Mouse (Mus musculus) CD4-positive, CD25-positive, alpha-beta regulatory T cell, adult 2 months (primary cell): ENCODE measurements around the gene Pip4k2b.
"Not testable (repeated sequence)": the region's sequence is repeated elsewhere in the genome, so short reads cannot be mapped to it uniquely, and the experiment has no call there.

Source experiments
- DNase-seq: peaks from one replicate; pipeline ENCODE4 v3.0.0-alpha.2; 2012; ENCODE audit warnings: low read depth, low spot score

Gene Pip4k2b

DNA sequence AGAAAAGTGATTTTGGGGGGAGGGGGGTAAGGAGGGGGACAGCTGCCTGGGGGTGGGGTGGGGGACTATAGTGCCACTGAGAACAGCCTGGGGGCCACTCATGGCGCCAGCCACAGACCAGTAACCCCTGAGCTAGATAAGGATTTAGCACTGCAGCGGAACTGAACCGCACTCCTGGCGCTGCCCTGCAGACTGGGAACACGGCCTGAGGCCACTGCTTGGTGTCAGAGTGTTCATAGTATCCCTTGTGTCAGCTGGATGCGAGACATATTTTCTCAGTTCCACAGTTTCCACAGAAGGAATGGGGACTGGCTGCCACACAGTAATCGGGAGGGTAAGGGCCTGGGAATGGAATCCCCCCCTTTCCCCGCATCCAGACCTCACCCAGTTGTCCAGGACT is 28.5 kb downstream of the Pip4k2b start:
- no peak for DNase-seq

DNA sequence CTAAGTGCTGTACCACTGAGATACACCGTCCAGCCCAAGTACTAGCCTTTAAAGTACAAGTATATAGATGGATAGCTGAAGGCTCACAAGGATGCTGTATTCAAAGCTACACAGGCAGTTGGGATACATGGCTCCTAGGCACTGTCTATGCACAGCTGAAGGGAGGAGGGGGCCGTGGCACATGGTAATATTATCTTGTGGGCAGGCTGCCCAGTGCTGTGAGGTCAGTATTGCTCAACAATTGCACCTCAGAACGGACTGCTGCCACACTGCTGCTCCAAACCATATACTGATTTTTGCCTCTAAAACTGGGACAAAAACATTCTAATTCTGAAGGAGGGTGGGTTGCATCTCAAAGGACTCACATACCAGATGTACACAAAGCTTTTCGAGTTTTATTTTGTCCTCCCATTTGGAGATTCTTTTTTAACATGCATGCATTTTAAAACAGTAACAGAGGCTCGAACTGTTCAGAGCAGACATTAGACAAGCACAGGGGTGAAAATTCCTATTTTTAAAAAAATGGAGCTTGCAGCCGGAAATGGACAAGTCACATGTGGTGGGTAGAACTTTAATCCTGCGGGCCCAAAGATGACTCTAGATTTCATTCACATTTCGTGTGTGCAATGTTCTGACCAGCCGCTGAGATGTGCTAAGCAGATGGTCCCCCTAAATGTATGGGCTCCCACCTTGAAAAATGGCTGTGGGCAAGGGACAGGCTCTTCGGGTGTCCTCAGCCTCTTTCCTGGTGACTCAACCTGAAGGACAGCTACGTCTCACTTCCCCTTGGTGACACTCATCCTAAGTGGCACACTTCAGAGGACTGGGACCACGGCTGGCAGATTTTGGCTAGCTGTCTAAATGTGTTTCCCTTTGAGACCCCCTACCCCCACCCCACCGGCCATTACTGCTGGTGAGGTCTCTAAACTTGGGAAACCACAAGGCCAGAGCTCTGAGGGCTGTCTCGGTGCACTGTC is 29.4 kb downstream of the Pip4k2b start:
- DNase-seq = no peak

DNA sequence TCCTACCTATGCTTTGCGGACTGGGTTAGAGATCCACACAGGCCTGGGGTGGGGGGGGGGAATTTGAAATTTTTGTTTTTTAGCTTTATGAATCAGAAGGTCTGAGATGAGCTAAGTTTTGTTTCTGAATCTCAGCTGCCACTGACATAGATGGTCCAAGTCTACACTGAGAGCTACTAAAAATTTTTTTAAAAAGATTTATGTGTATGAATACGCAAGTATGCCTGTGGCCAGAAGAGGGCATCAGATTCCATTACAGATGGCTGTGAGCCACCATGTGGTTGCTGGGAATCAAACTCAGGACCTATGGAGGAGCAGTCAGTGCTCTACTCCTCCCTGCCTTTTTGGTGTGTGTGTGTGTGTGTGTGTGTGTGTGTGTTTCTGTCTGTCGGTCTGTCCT is 30.1 kb downstream of the Pip4k2b start:
- DNase-seq = no peak

DNA sequence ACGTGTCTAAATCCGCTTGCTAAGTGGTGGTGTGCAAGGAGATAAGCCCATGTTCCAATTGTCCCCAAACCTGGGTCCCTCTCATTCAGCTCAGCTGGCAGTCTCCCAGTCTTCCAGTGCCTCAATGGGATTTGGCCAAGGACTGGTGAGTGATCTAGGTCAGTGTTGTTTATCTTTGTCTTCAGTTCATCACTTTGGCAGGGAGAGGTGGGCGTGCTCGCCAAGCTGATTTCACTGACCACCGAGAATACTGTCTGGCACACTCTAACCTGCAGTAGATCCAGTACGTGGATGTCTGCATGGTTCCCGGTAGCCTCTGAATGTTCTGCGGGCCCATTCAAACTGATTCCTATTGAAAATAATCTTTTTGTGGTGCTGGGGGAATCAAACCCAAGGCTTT is 30.6 kb downstream of the Pip4k2b start:
- no peak for DNase-seq

DNA sequence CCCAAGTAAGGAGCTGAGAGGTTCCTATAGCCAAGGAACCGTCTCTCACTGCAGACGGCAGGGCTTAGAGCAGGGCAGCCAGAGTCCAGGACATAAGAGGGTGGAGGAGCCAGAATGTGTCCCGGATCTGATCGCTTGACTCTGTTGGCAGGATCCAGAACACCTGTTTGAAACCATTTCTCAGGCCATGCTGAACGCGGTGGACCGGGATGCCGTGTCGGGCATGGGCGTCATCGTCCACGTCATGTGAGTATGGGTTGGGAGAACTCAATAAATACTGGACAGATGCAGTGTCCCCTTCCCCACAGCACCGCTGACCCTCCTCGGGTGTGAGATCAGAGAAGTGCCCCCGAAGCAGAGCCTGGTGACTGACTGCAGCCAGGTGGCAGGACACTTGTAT is 32.2 kb downstream of the Pip4k2b start:
- DNase-seq = no peak

DNA sequence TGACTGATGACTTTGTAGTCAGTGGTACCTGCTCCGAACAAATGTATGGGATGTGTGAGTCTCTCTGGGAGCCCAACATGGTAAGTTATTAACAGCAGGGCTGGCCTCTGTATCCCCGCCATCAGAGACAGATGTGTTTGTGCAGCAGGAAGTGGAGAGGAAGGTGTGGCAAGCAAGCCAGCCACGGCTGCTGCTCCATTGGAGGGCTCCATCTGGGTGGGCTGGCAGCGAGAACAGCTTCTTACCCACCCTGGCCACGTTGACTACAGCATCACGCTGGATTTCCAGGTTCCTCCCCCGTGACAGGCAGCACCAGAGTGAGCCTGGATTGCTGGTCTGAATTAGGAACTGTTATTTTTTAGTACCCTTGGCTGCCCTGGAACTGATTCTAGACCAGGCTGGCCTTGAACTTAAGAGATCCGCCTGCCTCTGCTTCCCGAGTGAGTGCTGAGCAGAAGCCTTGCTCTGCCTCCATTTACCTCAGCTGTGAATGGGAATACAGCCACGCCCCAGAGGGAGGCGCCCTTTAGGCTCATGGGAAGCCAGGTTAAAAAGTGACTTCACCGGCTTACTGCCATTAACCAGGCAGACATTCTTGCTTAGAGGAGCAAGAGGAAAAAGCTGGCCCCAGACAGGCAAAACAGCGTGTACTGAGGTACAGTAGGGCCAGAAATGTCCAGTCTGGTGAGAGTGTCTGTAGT is 33.2 kb downstream of the Pip4k2b start:
- DNase-seq = no peak

DNA sequence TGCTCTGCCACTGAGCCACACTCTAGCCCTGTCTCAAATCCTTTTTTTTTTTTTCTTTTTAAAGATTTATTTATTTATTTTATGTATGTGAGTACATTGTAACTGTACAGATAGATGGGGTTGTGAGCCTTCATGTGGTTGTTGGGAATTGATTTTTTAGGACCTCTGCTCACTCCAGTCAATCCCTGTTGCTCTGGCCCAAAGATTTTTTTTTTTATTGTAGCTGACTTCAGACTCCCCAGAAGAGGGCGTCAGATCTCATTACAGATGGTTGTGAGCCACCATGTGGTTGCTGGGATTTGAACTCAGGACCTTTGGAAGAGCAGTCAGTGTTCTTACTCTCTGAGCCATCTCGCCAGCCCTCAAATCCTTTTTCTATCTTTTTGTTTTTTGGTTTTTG is 34.4 kb downstream of the Pip4k2b start:
- not testable (repeated sequence) for DNase-seq

DNA sequence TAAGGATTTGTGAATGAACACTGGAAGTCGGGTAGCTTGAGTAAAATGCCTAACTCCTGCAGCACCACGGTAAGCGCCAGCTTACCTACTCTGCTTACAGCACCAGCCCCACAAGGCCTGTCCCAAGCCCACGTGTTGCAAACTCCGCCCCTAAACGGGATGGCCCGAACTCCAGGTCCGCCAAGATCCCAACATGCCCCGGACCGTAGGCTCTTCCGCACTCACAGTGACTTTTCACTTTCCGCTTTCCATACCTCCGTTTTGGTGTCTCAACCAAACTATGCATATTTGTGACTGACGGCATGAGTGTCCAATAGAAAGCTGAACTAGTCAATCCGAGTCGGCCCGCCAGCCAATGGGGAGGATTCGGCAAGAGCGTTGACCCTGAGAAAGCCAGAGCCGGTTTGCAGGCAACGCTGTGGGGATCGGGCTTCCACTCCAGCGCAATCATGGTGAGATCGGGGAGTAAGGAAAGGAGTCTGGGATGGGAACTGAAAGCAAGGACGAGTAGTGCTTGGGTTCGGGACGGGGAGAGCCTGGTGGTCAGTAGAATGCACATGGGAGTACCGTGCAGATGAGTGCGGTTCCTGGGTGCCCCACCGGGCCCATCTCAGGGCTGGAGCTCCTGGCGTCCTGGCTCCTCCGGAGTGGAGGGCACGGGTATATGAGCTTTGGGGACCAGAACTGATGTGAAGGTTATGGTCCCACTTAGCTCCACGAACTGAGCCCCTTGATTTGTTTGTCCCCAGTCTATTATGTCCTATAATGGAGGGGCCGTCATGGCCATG is 41.3 kb downstream of the Pip4k2b start, which contains the start of gene Psmb3:
Psmb3 (plus strand) TSS at position 361 of the 788 bp plus-strand sequence.
- DNase-seq = peak; percentile 99

DNA sequence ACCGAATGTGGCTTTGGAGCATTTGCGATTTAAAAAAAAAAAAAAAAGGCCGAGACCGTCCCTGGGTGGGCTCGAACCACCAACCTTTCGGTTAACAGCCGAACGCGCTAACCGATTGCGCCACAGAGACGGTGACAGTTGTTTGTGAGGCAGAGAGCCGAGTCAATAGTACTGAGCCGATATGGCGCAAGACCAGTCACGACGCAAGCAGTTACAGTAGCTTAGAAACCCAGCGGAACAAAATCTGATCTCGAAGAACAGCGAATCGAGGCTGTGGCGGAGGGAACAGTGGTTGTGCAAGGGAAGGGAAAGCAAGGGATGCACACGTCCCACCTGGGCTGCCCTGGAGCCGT is 42.1 kb downstream of the Pip4k2b start:
- DNase-seq = peak; percentile 94

DNA sequence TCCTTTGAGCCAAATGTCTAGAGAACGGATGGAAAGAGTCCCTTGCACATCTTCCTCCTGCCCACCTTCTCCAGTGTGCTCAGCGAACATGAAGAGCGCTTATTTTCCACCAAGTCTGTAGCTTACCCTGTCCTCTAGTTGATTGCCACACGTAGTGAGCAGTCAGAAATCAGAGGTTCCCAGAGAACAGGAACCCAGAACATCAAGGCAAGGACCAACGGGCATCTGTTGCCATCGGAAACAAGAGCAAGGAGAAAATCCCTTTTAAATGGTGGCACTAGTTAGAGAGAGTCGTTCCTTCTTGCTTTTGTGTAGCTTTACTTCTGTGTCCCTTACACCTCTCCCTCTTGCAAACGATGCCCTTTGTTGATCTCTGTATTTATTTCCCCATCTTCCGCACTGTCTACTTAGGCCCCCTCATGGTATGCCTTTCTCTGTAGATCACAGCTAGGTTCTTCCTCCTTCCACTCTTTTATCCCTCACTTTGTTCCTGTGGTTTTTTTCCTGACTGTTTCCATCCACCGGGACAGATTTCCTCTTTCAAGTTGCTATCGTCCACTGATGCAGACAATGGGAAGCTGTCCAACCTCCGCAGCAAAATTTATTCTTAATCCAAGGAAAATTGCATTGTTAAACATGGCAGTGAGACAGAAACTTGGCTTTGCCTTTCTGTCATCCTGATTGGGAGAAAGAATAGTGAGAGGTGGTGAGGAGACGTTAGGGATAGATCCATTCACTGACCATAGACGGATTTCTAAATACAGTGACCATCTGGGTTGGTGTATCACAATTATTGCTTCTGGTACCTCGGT is 42.7 kb downstream of the Pip4k2b start:
- no peak for DNase-seq

DNA sequence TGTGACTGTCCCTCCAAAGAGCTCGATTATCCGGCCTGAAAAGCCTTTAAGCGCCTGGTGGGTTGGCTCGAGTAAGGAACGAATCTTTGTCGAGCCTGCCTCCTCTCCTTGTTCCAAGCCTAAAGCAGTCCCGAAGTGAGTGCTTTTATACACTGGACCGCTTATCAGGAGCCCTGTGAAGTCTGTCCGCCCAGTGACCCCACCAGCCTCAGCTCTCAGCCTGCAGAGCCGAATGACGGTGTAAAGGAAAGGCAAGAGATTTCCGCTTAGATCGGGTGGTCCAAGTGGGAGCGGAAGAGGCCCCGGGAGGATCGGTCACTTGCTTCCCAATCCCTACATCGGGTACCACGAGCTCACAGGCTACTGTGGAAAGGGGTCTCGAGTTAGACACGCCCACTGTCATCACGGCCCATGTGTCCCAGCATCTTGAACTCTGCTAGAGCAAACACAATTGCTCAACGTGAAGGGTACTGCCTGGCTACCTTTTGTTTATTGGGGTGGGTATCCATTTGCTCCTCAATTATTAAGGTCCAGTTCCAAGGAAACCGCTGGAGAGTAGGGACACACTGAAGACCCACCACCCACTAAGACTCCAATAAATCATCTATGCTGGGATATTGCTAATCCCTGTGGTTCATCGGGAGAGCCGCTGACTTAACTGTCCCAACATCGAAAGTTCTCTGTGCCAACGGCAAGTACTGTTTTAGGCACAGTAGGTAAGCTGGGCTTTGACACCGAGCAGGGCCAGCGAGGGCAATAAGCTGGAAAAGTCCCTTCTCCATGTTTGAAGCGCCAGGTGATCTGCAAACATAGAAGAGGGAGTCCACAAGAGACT is 43.5 kb downstream of the Pip4k2b start:
- peak; percentile 29 for DNase-seq

DNA sequence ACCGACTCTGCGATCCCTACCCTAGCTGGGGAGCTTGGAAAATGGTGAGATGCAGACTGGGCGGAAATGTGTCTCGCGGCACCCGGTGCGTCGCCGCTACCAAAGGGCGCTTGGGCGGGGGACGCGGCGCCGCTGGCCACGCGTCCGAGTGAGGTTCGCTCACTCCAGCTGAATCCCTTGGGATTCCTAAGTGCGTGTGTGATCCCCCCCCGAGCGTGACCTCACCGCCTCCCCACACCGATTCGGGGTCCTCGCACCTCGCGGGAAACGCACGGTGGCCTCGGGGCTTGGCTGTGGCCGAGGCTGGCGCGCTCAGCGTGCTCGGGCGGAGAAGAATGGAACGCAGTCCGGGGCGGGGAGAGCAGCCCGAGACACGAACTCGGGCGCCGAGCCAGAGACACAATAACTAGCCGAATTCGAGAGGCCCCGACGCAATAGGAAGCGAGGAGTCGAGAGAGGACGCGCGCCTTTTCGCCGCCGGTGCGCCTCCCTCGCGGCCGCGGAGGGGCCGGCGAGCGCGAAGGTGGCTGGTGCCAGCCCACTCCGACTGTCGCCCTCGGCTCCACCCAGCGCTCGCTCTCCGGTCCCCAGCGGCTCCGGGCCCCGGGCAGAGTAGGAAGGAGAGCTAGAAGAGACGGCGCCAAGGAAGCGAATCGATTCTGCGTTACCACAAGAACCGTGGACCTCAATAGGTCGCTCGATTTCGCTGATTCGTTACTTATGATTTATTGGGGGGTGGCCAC is 44.3 kb downstream of the Pip4k2b start, which contains the start of gene Pcgf2:
Pcgf2 (minus strand) TSS at position 495 of the 743 bp plus-strand sequence.
- DNase-seq = peak; percentile 71

DNA sequence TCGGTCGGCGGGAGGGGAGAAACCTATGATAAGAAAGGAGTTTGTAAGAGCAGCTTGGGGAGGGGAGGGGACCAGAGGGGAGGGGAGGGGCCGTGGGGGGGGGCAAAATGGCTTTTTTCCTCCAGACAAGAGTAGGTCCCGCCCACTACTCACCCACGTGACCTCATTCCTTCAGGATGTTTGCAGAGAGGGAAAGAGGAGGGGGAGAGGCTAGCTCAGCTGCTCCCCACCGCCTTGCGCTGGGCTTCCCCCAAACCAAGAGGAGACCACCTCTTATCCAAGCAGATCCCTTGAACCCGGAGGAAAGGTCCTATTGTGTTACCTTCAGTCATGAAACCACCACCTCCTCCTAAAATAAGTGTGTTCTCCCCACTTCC is 44.9 kb downstream of the Pip4k2b start:
- peak; percentile 57 for DNase-seq

DNA sequence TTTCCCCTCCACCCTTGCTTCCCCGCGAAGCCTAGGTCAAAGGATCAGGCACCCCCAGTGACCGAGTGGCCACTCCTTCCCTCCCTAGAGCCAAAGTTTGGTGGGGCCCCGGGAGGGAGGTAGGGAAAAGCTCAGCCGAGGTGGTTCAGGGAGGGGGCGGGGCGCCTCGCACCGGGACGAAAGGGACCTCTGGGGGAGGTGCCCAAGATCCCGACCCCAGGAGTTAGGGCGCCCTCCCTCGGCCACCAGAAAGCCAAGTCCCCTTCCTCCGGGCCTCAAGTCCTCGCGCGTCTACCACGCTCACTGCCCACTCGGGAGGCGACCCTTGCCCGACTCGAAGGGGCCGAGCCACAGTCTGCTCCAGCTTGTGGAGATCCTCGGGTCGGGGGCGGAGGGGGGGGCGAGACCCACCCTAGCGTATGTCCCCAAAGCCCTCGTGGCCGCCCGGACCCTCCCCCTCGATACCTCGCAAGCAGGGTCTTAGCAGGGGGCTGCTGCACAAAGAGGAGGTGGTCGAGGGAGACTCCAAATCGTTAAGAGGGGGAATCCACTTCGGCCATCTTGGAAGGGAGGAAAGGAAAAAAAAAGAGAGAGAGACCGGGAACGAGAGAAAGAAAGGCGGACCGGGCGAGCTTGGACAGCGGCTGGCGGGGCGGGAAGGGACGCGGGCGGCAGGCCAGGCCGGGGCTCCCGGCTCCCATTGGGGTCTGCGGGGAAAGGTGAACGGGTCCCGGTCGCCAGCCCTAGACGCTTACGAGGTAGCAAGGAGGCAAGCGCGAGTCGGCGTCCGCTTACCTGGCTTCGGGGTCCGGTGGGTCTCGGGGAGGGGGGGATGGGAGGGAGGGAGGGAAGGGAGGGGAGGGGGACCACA is 45.5 kb downstream of the Pip4k2b start:
- DNase-seq = peak; percentile 54

DNA sequence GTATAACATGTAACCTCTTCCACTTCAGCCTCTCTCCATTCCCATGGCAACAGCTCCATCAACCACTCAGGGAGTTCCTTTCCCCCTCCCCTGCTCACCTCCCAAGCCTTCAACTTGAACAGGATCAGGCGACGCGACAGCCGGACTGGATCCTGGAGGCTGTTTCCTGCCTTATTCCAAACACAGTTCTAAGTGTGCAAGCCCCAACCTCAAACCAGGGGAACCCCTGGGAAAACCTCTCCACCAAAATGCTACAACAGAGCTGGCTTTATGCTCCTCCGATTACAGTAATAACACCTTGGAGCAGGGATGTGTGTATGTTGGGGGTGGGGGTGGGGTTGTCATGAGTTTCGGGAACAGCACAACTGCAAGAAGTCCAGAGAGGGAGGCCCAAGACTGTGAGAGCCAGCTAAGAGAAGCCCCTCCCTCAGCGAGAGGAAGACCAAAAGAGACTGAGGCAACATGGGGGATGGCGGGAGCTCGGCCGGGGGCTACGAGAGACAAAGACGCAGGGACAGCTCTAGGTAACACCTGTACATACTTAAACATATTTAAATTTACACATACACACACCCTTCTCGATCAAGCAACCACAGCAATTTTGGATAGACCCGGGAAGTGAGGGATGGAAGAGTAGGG is 46.5 kb downstream of the Pip4k2b start:
- DNase-seq = no peak

DNA sequence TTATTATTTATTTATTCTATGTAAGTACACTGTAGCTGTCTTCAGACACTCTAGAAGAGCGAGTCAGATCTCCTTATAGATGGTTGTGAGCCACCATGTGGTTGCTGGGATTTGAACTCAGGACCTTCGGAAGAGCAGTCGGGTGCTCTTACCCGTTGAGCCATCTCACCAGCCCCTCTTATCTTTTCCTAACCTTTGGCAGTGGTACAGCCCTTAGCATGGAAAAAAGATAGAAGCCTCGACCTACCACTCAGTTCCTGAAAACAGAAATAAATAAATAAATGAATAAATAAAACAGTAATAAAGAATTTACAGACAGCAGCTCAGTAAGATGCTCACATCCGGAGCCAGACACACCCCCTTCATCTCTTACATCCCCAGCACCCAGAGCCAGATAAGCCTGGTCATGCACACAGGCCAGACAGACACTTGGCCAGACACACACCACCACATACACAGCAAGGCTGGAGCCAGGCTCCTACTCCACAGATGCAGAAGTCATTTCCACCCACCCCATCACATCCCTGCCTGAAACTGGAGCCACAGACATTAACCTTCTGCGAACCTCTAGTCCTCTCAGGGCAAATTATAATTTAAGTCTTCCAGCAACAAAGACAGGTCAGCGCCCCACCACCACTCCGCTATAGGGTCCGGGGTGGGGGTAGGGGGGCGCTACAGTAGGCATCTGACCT is 47.2 kb downstream of the Pip4k2b start:
- DNase-seq = no peak

DNA sequence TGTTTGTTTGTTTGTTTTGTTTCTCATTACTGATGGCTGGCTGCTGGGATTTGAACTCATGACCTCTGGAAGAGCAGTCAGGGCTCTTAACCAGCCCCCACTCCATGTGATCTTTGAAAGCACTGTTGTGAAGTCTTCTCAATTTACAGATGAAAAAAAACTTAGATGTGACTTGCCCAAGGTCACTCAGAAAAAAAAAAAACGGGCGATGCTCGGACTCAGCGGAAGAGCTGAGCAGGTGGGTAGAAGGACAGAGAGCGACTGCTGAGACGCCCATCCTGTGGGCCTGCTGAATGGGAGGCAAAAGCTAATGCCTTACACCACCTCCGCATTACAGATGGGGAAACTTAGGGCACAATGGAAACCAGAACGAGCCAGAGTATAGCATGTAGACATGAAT is 47.8 kb downstream of the Pip4k2b start:
- no peak for DNase-seq
